Mouse (Mus musculus) kidney, adult 9 months (tissue): ENCODE measurements around the gene Kalrn.

Experiments used
- DNase-seq: peaks from one replicate; pipeline ENCODE4 v3.0.0; 2022

Kalrn gene

GRCm38 (mm10) chr16:34159576-34159975 lies 413.8 kb downstream of the Kalrn start:
- peak; percentile 91 for DNase-seq

- peak; percentile 60 for DNase-seq
These were observed 415.8 kb downstream of the Kalrn start for GRCm38 (mm10) chr16:34157386-34158135.

- no peak for DNase-seq
These were observed 417.6 kb downstream of the Kalrn start for GRCm38 (mm10) chr16:34155696-34156095.

GRCm38 (mm10) chr16:34154903-34155302 lies 418.4 kb downstream of the Kalrn start:
- DNase-seq, result no peak

GRCm38 (mm10) chr16:34151528-34152071 lies 421.7 kb downstream of the Kalrn start:
- DNase-seq, result no peak

- no peak for DNase-seq
These were observed 431.7 kb downstream of the Kalrn start for GRCm38 (mm10) chr16:34141670-34142069.

GRCm38 (mm10) chr16:34135074-34135473 lies 438.3 kb downstream of the Kalrn start:
- no peak for DNase-seq

GRCm38 (mm10) chr16:34134628-34135027 lies 438.7 kb downstream of the Kalrn start:
- no peak for DNase-seq

- DNase-seq, result peak; percentile 80
These were observed 447.7 kb downstream of the Kalrn start for GRCm38 (mm10) chr16:34125595-34125994.

- DNase-seq, result no peak
These were observed 450.8 kb downstream of the Kalrn start for GRCm38 (mm10) chr16:34122486-34122885.

GRCm38 (mm10) chr16:34121288-34121687 lies 452.0 kb downstream of the Kalrn start:
- DNase-seq, result no peak

GRCm38 (mm10) chr16:34120801-34121201 lies 452.5 kb downstream of the Kalrn start:
- DNase-seq, result no peak

GRCm38 (mm10) chr16:34119844-34120243 lies 453.5 kb downstream of the Kalrn start:
- DNase-seq, result no peak

- DNase-seq, result peak; percentile 45
These were observed 454.0 kb downstream of the Kalrn start for GRCm38 (mm10) chr16:34119370-34119769.

- peak; percentile 75 for DNase-seq
These were observed 458.7 kb downstream of the Kalrn start for GRCm38 (mm10) chr16:34114665-34115064.

GRCm38 (mm10) chr16:34113150-34113549 lies 460.2 kb downstream of the Kalrn start:
- DNase-seq, result no peak

- no peak for DNase-seq
These were observed 460.8 kb downstream of the Kalrn start for GRCm38 (mm10) chr16:34112490-34112889.

GRCm38 (mm10) chr16:34110840-34111625 lies 462.3 kb downstream of the Kalrn start:
- no peak for DNase-seq

GRCm38 (mm10) chr16:34104427-34104826 lies 468.9 kb downstream of the Kalrn start:
- DNase-seq, result no peak

GRCm38 (mm10) chr16:34102742-34103141 lies 470.6 kb downstream of the Kalrn start:
- DNase-seq, result no peak

GRCm38 (mm10) chr16:34099795-34100194 lies 473.5 kb downstream of the Kalrn start:
- no peak for DNase-seq

- peak; percentile 86 for DNase-seq
These were observed 477.7 kb downstream of the Kalrn start for GRCm38 (mm10) chr16:34095548-34096141.

- DNase-seq, result no peak
These were observed 478.3 kb downstream of the Kalrn start for GRCm38 (mm10) chr16:34095093-34095465.
